Mouse (Mus musculus) intestine, embryonic 14.5 days (tissue): ENCODE results near the gene Foxo6. TPM values are rescaled to one million over a fixed set of nuclear protein-coding genes. Genes with fewer than 3 reads are reported as not detected.

Experiments
- ATAC-seq: fragments of 200-750 bp; cut with Nextera tagmentation; replicated peaks from 2 replicates; pipeline ENCODE4 v1.8.0; 2017; ENCODE audit warnings: low read depth, moderate number of reproducible peaks, moderate TSS enrichment, moderate library complexity; ENCODE audit not compliant: low FRiP score, low TSS enrichment
- DNase-seq: peaks from one replicate; pipeline ENCODE4 v3.0.0-alpha.2; 2018; ENCODE audit warnings: low spot score
- H3K27ac ChIP-seq: fragments of 300-500 bp; sonication (generic); 2 replicates; pipeline ENCODE4 v1.5.1; 2014; ENCODE audit warnings: low read depth, mild to moderate bottlenecking, control low read depth
- H3K27me3 ChIP-seq: fragments of 300-500 bp; sonication (generic); replicated peaks from 2 replicates; pipeline ENCODE4 v1.6.1; 2014; ENCODE audit warnings: low read length, control low read depth; ENCODE audit not compliant: control insufficient read depth, insufficient read depth
- H3K36me3 ChIP-seq: fragments of 300-500 bp; sonication (generic); 2 replicates; pipeline ENCODE4 v1.6.1; 2014; ENCODE audit warnings: low read length, control low read depth; ENCODE audit not compliant: control insufficient read depth, insufficient read depth
- H3K4me1 ChIP-seq: fragments of 300-500 bp; sonication (generic); replicated peaks from 2 replicates; pipeline ENCODE4 v1.6.1; 2014; ENCODE audit warnings: low read length, control low read depth, mixed read lengths; ENCODE audit not compliant: control insufficient read depth, insufficient read depth
- H3K4me2 ChIP-seq: fragments of 300-500 bp; sonication (generic); 2 replicates; pipeline ENCODE4 v1.6.1; 2014; ENCODE audit warnings: low read length
- H3K4me3 ChIP-seq: fragments of 300-500 bp; sonication (generic); 2 replicates; pipeline ENCODE4 v1.5.1; 2014; ENCODE audit warnings: low read depth, low read length, control low read depth, mixed read lengths
- H3K9ac ChIP-seq: fragments of 300-500 bp; sonication (generic); 2 replicates; pipeline ENCODE4 v1.6.1; 2014; ENCODE audit warnings: mild to moderate bottlenecking, low read length
- H3K9me3 ChIP-seq: fragments of 300-500 bp; sonication (generic); 2 replicates; pipeline ENCODE4 v1.6.1; 2016; ENCODE audit warnings: low read length, control low read depth; ENCODE audit not compliant: control insufficient read depth
- WGBS: fragments of 180-500 bp; shearing (Covaris S2); extraction: QIAGEN DNeasy Blood & Tissue Kit; methylation state at CpG from one replicate; pipeline ENCODE4 v1.1.7; 2014; 5-methylcytosine and 5-hydroxymethylcytosine counted together
- polyA plus RNA-seq: library from polyadenylated mRNA; unstranded; fragments of >200 nt; fragmentation: Nextera tagmentation; extraction: Ambion mirVana; gene quantifications from 2 replicates; pipeline ENCODE4 v1.2.1, GENCODE M21; 2014

Gene Foxo6
- polyA plus RNA-seq, 1 experiment from 2014 or later, result 0.39 TPM

GRCm38 (mm10) chr4:120270148-120270936 lies 16.8 kb downstream of the Foxo6 start:
- no peaks in the 10 kb centered on the region for H3K9me3 ChIP-seq
- DNase-seq, result peak; percentile 52
- no peak overlapping the region for H3K4me3 ChIP-seq
- H3K36me3 ChIP-seq, result no peaks in the 10 kb centered on the region
- H3K4me2 ChIP-seq, result no peak overlapping the region
- 69% methylated on average over 4 of the region's 4 CpGs for WGBS
- H3K9ac ChIP-seq, result no peak overlapping the region
- peaks cover 61% of the 10 kb centered on the region for H3K27me3 ChIP-seq
- no peak overlapping the region for H3K27ac ChIP-seq
- ATAC-seq, result no peak
- no peaks in the 10 kb centered on the region; the same call in 1 of the 2 replicates for H3K4me1 ChIP-seq

GRCm38 (mm10) chr4:120269426-120269825 lies 17.7 kb downstream of the Foxo6 start:
- H3K4me3 ChIP-seq, result no peak overlapping the region
- no peaks in the 10 kb centered on the region for H3K9me3 ChIP-seq
- peaks cover 70% of the 10 kb centered on the region for H3K27me3 ChIP-seq
- no peak for ATAC-seq
- no peak for DNase-seq
- no peaks in the 10 kb centered on the region for H3K36me3 ChIP-seq
- H3K27ac ChIP-seq, result no peak overlapping the region
- no peaks in the 10 kb centered on the region; the same call in 1 of the 2 replicates for H3K4me1 ChIP-seq
- H3K4me2 ChIP-seq, result no peak overlapping the region
- no peak overlapping the region for H3K9ac ChIP-seq
- WGBS, result 20% methylated on average over 9 of the region's 9 CpGs

- Histone ChIP-seq H3K27me3 (peaks cover 77% of the 10 kb centered on the region), H3K4me2 (peak overlapping the region; percentile 62), H3K9ac (peak overlapping the region; percentile 22; the same call in 1 of the 2 replicates), H3K4me1 (peaks cover 3% of the 10 kb centered on the region; the same call in 1 of the 2 replicates), H3K4me3 (peak overlapping the region; percentile 39), H3K36me3 (no peaks in the 10 kb centered on the region), H3K9me3 (no peaks in the 10 kb centered on the region), H3K27ac (no peak overlapping the region)
- DNase-seq (no peak), ATAC-seq (peak; percentile 32; the same call in 1 of the 2 replicates)
- WGBS, result 1% methylated on average over 50 of the region's 112 CpGs
Measured at GRCm38 (mm10) chr4:120268214-120269061, 18.7 kb downstream of the Foxo6 start.

GRCm38 (mm10) chr4:120267683-120268082 lies 19.5 kb downstream of the Foxo6 start:
- Histone ChIP-seq H3K36me3 (no peaks in the 10 kb centered on the region), H3K4me2 (peak overlapping the region; percentile 62), H3K4me3 (peak overlapping the region; percentile 39), H3K27ac (no peak overlapping the region), H3K27me3 (peaks cover 77% of the 10 kb centered on the region), H3K9me3 (no peaks in the 10 kb centered on the region), H3K9ac (no peak overlapping the region), H3K4me1 (peaks cover 3% of the 10 kb centered on the region; the same call in 1 of the 2 replicates)
- ATAC-seq (peak; percentile 26; the same call in 1 of the 2 replicates), DNase-seq (no peak)
- 9% methylated on average over 25 of the region's 25 CpGs for WGBS

GRCm38 (mm10) chr4:120267136-120267535 lies 20.0 kb downstream of the Foxo6 start:
- Histone ChIP-seq H3K4me3 (no peak overlapping the region), H3K4me1 (peaks cover 3% of the 10 kb centered on the region; the same call in 1 of the 2 replicates), H3K27ac (no peak overlapping the region), H3K27me3 (peaks cover 75% of the 10 kb centered on the region), H3K4me2 (no peak overlapping the region), H3K9me3 (no peaks in the 10 kb centered on the region), H3K36me3 (no peaks in the 10 kb centered on the region), H3K9ac (no peak overlapping the region)
- WGBS, result 25% methylated on average over 24 of the region's 24 CpGs
- DNase-seq (no peak), ATAC-seq (no peak)

- peaks cover 7% of the 10 kb centered on the region; the same call in 1 of the 2 replicates for H3K4me1 ChIP-seq
- 49% methylated on average over 3 of the region's 3 CpGs for WGBS
- no peak for DNase-seq
- no peak overlapping the region for H3K9ac ChIP-seq
- no peak for ATAC-seq
- no peak overlapping the region for H3K27ac ChIP-seq
- H3K4me3 ChIP-seq, result no peak overlapping the region
- no peak overlapping the region for H3K4me2 ChIP-seq
- no peaks in the 10 kb centered on the region for H3K36me3 ChIP-seq
- H3K9me3 ChIP-seq, result no peaks in the 10 kb centered on the region
- peaks cover 70% of the 10 kb centered on the region for H3K27me3 ChIP-seq
Measured at GRCm38 (mm10) chr4:120264105-120264504, 23.0 kb downstream of the Foxo6 start.

GRCm38 (mm10) chr4:120262726-120263125 lies 24.4 kb downstream of the Foxo6 start:
- DNase-seq, result no peak
- H3K27me3 ChIP-seq, result peaks cover 56% of the 10 kb centered on the region
- H3K4me2 ChIP-seq, result no peak overlapping the region
- no peak for ATAC-seq
- 44% methylated on average over 2 of the region's 2 CpGs for WGBS
- no peaks in the 10 kb centered on the region for H3K9me3 ChIP-seq
- no peak overlapping the region for H3K27ac ChIP-seq
- no peaks in the 10 kb centered on the region for H3K36me3 ChIP-seq
- no peak overlapping the region for H3K9ac ChIP-seq
- H3K4me1 ChIP-seq, result peaks cover 7% of the 10 kb centered on the region; the same call in 1 of the 2 replicates
- no peak overlapping the region for H3K4me3 ChIP-seq

GRCm38 (mm10) chr4:120262206-120262605 lies 24.9 kb downstream of the Foxo6 start:
- Histone ChIP-seq H3K27ac (no peak overlapping the region), H3K4me2 (no peak overlapping the region), H3K4me1 (peaks cover 7% of the 10 kb centered on the region; the same call in 1 of the 2 replicates), H3K27me3 (peaks cover 54% of the 10 kb centered on the region), H3K36me3 (no peaks in the 10 kb centered on the region), H3K9me3 (no peaks in the 10 kb centered on the region), H3K4me3 (no peak overlapping the region), H3K9ac (no peak overlapping the region)
- WGBS, result 46% methylated on average over 10 of the region's 10 CpGs
- no peak for ATAC-seq
- DNase-seq, result no peak
